Comparison of ENCODE assay signal across 13 mouse cellular contexts in the genomic region with DNA sequence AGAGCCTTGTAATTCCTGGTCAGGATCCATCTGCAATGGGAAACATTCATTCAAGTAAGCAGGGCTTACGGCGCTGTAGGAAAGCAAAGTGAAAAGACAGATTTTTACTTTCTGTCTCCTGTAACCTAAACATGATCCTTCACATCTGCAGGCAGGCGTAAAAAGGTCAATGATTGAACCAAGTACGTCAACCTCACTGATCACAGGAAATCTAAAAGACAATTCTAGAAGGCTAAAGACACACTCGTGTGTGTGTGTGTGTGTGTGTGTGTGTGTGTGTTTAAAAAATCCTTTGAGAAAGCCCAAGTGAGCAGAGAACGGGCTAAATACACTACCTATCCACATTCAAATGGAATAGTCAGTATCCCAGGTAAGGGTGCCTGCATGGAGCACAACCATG.
"Had no signal": no experiment of that assay in that cellular context is flagged by ENCODE, and none has a peak within 500 bp of the region (broad histone marks: within the 10 kb centered on the region; RNA-seq: fewer than 3 reads in every experiment).

No protein-coding gene starts in this region.

- H3K27me3 ChIP-seq: kidney, embryonic 15.5 days; liver, embryonic 15.5 days; neural tube, embryonic 12.5 days had no signal

- H3K9me3 ChIP-seq: kidney, embryonic 15.5 days; liver, embryonic 15.5 days; midbrain, embryonic 10.5 days; neural tube, embryonic 12.5 days had no signal

- H3K4me3 ChIP-seq: kidney, embryonic 15.5 days; liver, embryonic 15.5 days; midbrain, embryonic 10.5 days; myocyte; neural tube, embryonic 12.5 days had no signal

- H3K9ac ChIP-seq: kidney, embryonic 15.5 days; liver, embryonic 15.5 days; neural tube, embryonic 12.5 days had no signal

- H3K27ac ChIP-seq: kidney, embryonic 15.5 days; liver, embryonic 15.5 days; midbrain, embryonic 10.5 days; neural tube, embryonic 12.5 days; stomach, postnatal 0 days had no signal

- H3K4me1 ChIP-seq: kidney, embryonic 15.5 days; liver, embryonic 15.5 days; midbrain, embryonic 10.5 days; neural tube, embryonic 12.5 days had no signal

- H3K4me2 ChIP-seq: kidney, embryonic 15.5 days; liver, embryonic 11.5 days; liver, embryonic 15.5 days; neural tube, embryonic 12.5 days had no signal

- DNase-seq: kidney, postnatal 25 days; layer of hippocampus, postnatal 36 days; left cerebral cortex, postnatal 4 days; lung, adult 2 months; lung, postnatal 4 days; midbrain, embryonic 14.5 days had no signal
